Mouse (Mus musculus): ENCODE measurements around the gene Olfr417.

GRCm38 (mm10) chr1:174423764-174424163 lies 58.8 kb downstream of the Olfr417 start, which contains the start of gene Olfr414:
- TF ChIP-seq CTCF (IDR thresholded peaks at IDR 0.05; ENCODE audit: low read depth, low read length) (no peak), POLR2A (IDR thresholded peaks at IDR 0.05; ENCODE audit: extremely low read depth, insufficient read depth, low read length) (no peak)
